Mouse (Mus musculus): ENCODE data around the gene Uqcc3. TPM values are rescaled to one million over a fixed set of nuclear protein-coding genes. Genes with fewer than 3 reads are reported as not detected.

Gene Uqcc3
- polyA plus RNA-seq (2015; fragmentation: Nextera tagmentation; extraction: Ambion mirVana) = 120 and 130 TPM in 2 replicates

DNA sequence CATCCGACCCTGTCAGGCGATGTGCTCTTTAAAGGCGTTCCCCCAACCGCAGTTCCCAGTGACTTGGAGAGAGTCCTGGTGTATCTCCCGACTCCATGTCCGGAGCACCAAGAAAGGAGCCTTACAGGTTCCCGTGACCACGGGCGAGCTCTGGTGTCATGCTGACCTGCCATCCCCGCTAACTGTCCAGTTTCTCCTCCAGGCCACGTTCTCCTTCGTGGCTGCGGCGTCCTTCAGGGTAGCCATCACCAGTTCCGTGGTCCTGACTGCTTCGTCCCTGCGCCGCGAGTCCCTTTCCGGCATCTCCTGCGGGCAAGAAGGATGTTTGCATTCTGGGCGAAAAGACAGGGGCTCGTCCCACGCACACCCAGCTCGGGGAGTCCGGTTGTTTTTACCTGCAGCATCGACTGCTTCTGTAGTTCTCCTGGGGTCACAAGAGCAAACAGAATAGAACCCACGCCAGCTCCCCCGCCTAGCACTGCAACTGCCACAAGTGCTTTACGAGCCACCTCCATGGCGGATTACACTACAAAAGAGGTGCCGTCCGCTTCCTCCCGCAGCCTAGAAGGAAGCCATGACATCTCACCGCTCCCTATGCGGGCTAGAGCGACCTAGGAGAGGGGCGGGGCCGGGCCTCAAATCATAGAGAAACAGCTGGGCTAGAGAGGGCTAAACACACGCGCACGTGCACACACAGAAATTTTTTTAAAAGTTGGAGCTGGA, at the start of gene Uqcc3:
Uqcc3 (minus strand) TSS at position 613 of the 723 bp plus-strand sequence.

DNA sequence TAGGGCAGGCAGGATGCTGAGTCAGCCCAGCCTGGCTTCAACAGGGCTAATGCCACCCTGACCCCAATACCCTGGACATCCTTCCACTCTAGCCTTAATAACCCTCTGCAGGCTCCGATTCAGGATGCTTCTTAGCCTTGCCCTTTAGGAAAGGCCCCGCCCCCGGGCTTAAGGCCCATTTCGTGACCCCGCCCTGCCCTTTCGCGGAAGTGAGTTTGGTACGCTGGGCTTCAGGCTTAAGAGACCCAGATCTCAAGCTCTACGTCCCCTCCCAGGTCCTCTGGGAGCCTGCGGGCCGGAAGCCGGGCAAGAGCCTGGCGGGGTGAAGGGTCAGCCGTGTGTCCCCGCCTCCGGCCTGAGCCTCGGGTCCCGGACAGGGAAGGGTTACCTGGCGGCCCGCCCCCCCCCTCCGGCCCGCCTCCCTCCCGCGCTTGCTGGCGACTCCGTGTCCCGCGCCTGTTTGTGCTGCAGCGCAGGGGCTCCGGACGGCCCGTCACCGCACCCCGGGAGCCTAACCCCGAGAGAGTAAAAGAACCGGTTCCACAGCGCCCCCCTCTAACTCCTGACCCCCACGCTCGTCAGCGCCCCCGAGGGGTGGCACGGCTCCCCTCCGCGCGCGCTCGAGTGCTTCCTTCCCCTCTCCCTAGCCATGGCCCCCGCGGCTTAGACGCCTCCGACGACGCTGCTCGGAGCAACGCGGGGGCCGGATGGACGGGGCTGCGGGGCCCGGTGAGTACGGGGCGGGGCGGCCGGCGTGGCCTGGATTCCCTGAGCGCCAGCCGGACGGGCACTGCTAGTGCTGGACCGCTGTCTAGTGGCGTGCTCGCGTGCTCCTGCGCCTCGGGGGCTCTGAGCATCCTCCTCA, 48.7 kb upstream of the Uqcc3 start, which contains the start of the genes Rom1 and Eml3:
Rom1 (minus strand) TSS at position 133 of the 865 bp plus-strand sequence.
Eml3 (plus strand) TSS at position 329 of the 865 bp plus-strand sequence.

GRCm38 (mm10) chr19:8920073-8920736, 39.5 kb upstream of the Uqcc3 start, which contains the start of gene B3gat3:
Gene B3gat3 (plus strand): TSS chr19:8920374.

GRCm38 (mm10) chr19:8897865-8898495, 17.3 kb upstream of the Uqcc3 start, which contains the start of gene Ganab:
Gene Ganab (plus strand): TSS chr19:8898071.

DNA sequence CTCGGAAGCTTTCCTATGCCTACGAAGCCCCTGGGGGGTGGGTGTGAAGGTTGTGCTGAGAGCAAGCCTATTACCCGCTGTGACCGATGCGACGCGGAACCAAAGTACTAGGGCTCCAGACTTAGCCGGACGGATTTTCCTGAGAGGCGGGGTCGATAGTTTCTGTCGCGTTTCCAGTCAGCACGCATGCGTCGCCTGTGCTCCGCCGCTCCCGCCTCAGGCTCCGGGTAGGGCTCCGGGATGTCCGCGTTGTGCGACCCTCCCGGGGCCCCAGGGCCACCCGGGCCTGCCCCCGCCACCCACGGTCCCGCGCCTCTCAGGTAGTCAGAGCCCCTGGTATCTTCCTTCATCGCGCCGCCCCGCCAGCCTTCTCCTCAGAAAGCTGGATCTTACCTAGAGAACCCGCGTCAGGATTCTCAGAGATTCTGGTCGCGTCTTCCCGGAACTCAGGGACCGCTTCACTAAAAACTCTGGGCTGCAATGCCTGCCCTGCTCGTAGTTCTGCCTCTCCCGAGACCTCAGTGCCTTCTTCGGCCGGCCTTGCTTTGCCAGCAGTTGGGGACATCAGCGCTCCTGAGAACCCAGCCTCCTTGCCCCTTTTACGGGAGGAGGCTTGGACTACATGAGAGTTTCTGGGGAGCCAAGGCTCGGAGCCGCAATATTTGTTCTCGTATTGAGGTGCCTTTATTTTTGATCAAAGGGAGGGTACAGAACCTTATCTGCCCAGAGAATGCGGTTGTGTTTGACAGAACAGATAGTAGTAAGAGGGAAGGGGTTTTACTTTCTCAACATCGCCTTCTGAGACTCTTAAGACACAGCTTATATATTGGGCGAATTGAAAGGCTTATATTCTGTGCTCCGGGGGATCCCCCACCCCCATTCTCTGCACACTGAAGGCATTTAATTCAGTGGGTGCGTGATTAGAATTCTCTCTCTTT, 12.4 kb upstream of the Uqcc3 start, which contains the start of gene Ints5:
Ints5 (plus strand) TSS at position 177 of the 938 bp plus-strand sequence.

DNA sequence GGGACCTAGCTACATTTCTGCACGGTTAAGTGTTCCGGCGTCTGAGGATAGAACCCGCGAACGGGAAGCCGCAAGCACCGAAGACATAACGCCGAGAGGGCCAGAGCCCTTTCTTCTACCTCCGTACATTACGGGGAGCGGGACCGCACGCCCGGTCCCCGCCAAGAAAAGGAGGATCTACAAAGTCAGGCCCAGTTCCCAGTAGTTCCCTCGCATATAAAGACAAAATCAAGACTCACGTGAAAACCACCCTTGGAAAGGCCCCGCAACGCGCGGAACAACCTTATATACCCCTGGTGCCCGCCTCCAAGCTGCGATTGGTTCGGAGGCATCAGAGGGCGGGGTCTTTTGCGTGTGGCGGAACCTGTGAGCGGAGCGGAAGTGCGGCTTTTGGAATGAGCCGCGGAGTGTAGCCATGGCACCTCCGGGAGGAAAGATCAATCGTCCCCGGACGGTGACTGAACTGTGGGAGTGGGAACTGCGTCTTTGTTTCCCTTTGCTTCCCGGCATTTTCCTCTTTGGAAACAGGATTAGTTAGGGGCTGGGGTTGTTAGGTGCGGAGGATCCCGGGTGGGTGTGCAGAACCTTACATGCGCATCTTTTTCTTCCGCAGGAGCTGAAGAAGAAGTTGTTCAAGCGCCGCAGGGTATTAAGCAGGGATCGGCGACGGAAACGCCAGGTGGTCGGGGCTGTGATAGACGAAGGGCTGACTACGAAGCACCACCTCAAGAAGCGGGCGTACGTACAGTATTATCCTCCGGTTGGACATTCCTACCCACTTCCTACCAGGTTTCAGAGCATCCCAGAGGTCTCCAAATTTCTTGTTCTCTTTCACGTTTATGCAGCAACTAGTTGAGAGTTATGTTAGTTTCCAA, 8.0 kb upstream of the Uqcc3 start, which contains the start of the genes 1810009A15Rik and Gm49416:
1810009A15Rik (plus strand) TSS at position 343 of the 875 bp plus-strand sequence.
Gm49416 (plus strand) TSS at position 416 of the 875 bp plus-strand sequence.

GRCm38 (mm10) chr19:8883616-8884015, 2.9 kb upstream of the Uqcc3 start, which contains the start of the genes Lbhd1 and Gm49403:
Gene Lbhd1 (plus strand): TSS chr19:8883732.
Gene Gm49403 (plus strand): TSS chr19:8883930.

DNA sequence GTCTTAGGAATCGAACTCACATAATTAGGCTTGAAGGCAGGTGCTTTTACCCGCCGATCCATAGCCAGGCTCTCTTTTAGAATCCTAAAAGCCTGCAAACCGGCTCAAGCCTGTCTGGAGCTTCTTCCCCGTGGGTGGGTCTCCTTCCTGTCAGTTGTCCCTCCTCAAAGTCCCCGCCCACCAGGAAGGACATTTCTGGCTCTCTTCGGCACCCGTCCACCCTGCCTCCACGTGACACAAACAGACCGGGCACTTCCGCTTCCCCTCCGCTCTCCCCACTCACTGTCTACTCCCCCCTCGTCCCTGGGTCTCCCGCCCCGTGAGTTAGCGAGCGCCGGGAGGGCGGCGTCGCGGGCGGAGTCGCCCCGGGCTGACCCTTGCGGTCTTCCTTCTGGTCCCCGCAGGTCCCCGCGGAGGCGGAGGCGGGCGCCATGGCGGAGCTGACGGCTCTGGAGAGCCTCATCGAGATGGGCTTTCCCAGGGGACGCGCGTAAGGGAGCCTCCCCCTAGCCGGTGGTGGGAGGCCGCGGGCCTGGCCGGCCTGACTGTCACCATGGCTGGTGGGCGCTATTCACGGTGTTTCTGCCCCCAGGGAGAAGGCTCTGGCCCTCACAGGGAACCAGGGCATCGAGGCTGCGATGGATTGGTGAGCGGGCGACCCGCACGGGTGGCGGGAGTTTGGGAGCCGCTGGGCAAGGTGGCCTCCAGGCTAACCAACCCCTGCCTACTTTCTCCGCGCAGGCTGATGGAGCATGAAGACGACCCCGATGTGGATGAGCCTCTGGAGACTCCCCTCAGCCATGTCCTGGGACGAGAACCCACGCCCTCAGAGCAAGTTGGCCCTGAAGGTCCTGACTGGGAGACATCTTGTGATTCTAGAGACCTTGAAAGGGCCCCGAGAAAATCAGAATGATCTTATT, 9.2 kb downstream of the Uqcc3 start, which contains the start of gene Ubxn1:
Ubxn1 (plus strand) TSS at position 230 of the 920 bp plus-strand sequence.

GRCm38 (mm10) chr19:8850402-8850901, 30.3 kb downstream of the Uqcc3 start, which contains the start of gene Lrrn4cl:
Gene Lrrn4cl (plus strand): TSS chr19:8850768.

DNA sequence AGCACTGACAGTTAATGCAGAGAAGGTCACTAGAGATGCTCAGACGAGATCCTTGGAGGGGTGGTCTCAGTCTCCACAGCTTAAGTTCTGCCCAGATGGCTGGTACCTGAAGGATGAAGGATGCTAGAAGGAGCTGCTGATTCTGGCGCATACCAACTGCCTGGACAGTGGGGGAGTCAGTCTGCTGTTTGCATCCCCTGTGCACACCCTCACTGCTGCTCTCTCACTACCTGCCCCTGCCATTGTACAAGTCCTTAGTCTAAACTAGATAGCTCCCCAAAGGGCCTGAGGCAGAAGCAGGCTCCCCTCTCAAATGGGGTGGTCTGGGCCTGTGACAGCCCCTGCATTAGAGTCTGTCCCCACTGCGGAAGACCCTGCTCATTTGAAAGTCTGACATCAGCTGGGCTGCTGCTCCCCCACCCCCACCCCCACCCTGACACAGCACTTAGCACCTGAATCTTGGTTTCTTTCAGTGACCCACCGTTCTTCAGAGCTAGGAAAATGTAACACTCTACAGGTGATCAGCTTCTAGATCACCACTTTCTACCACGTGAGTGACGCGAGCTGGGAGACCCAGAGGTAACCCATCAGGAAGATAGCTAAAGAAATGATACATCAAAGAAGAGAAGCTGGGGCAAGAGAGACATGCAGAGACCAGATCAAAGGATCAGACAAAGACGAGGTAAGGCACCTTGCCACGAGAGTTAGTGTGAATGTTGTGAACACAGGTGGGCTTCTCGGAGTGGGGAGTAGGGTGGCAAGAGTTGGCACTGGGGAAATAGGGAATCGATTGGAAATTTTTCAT, 41.4 kb downstream of the Uqcc3 start, which contains the start of gene Gng3:
Gng3 (minus strand) TSS at position 92 of the 805 bp plus-strand sequence.

GRCm38 (mm10) chr19:8837251-8837791, 43.4 kb downstream of the Uqcc3 start, which contains the start of gene Bscl2:
Gene Bscl2 (plus strand): TSS chr19:8837467.

Small RNA genes lying within 50 kb of the gene (microRNA-seq; reads per million reads assigned to microRNA genes)
- not detected for gene Mir5136 (ENCODE audit: borderline replicate concordance, insufficient number of aligned reads)

Other genes starting within 250 kb of the Uqcc3 start
- 0.91 and 2.2 TPM in 2 replicates for gene Chrm1, start 217.1 kb downstream of the Uqcc3 start, polyA plus RNA-seq (2015; fragmentation: Nextera tagmentation; extraction: Ambion mirVana)
- 83.1 and 141 TPM in 2 replicates for gene Slc3a2, start 157.6 kb downstream of the Uqcc3 start, polyA plus RNA-seq (2015; fragmentation: Nextera tagmentation; extraction: Ambion mirVana)
- gene Wdr74, start 145.1 kb downstream of the Uqcc3 start, polyA plus RNA-seq (2015; fragmentation: Nextera tagmentation; extraction: Ambion mirVana) = 55.6 and 64.3 TPM in 2 replicates
- not detected in 2 replicates for gene 1700092M07Rik, start 140.2 kb downstream of the Uqcc3 start, polyA plus RNA-seq (2015; fragmentation: Nextera tagmentation; extraction: Ambion mirVana)
- gene Stx5a, start 139.5 kb downstream of the Uqcc3 start, polyA plus RNA-seq (2015; fragmentation: Nextera tagmentation; extraction: Ambion mirVana) = 85.3 and 122 TPM in 2 replicates
- gene Nxf1, start 123.8 kb downstream of the Uqcc3 start, polyA plus RNA-seq (2015; fragmentation: Nextera tagmentation; extraction: Ambion mirVana) = 57.3 and 70.5 TPM in 2 replicates
- gene Tmem223, start 109.9 kb downstream of the Uqcc3 start, polyA plus RNA-seq (2015; fragmentation: Nextera tagmentation; extraction: Ambion mirVana) = 187 and 192 TPM in 2 replicates
- 117 and 159 TPM in 2 replicates for gene Tmem179b, start 106.5 kb downstream of the Uqcc3 start, polyA plus RNA-seq (2015; fragmentation: Nextera tagmentation; extraction: Ambion mirVana)
- gene Taf6l, start 94.5 kb downstream of the Uqcc3 start, polyA plus RNA-seq (2015; fragmentation: Nextera tagmentation; extraction: Ambion mirVana) = 14.0 and 14.5 TPM in 2 replicates
- gene Polr2g, start 82.3 kb downstream of the Uqcc3 start, polyA plus RNA-seq (2015; fragmentation: Nextera tagmentation; extraction: Ambion mirVana) = 250 and 252 TPM in 2 replicates
- 3.5 and 3.7 TPM in 2 replicates for gene Zbtb3, start 78.4 kb downstream of the Uqcc3 start, polyA plus RNA-seq (2015; fragmentation: Nextera tagmentation; extraction: Ambion mirVana)
- 19.5 and 25.9 TPM in 2 replicates for gene Ttc9c, start 61.6 kb downstream of the Uqcc3 start, polyA plus RNA-seq (2015; fragmentation: Nextera tagmentation; extraction: Ambion mirVana)
- gene Hnrnpul2, start 60.9 kb downstream of the Uqcc3 start, polyA plus RNA-seq (2015; fragmentation: Nextera tagmentation; extraction: Ambion mirVana) = 2.6 and 4.1 TPM in 2 replicates
- gene AC129217.1, start 51.1 kb downstream of the Uqcc3 start, polyA plus RNA-seq (2015; fragmentation: Nextera tagmentation; extraction: Ambion mirVana) = not detected in 2 replicates
- 50.5 and 77.3 TPM in 2 replicates for gene Bscl2, start 43.5 kb downstream of the Uqcc3 start, polyA plus RNA-seq (2015; fragmentation: Nextera tagmentation; extraction: Ambion mirVana)
- 32.7 and 80.6 TPM in 2 replicates for gene Gng3, start 41.7 kb downstream of the Uqcc3 start, polyA plus RNA-seq (2015; fragmentation: Nextera tagmentation; extraction: Ambion mirVana)
- 15.3 and 22.8 TPM in 2 replicates for gene Lrrn4cl, start 30.2 kb downstream of the Uqcc3 start, polyA plus RNA-seq (2015; fragmentation: Nextera tagmentation; extraction: Ambion mirVana)
- gene Ubxn1, start 9.4 kb downstream of the Uqcc3 start, polyA plus RNA-seq (2015; fragmentation: Nextera tagmentation; extraction: Ambion mirVana) = 177 and 268 TPM in 2 replicates
- 69.8 and 70.7 TPM in 2 replicates for gene Lbhd1, start 2.8 kb upstream of the Uqcc3 start, polyA plus RNA-seq (2015; fragmentation: Nextera tagmentation; extraction: Ambion mirVana)
- not detected in 2 replicates for gene Gm49403, start 3.0 kb upstream of the Uqcc3 start, polyA plus RNA-seq (2015; fragmentation: Nextera tagmentation; extraction: Ambion mirVana)
- 76.8 and 83.8 TPM in 2 replicates for gene 1810009A15Rik, start 7.9 kb upstream of the Uqcc3 start, polyA plus RNA-seq (2015; fragmentation: Nextera tagmentation; extraction: Ambion mirVana)
- not detected in 2 replicates for gene Gm49416, start 8.0 kb upstream of the Uqcc3 start, polyA plus RNA-seq (2015; fragmentation: Nextera tagmentation; extraction: Ambion mirVana)
- gene Ints5, start 12.1 kb upstream of the Uqcc3 start, polyA plus RNA-seq (2015; fragmentation: Nextera tagmentation; extraction: Ambion mirVana) = 15.9 and 19.0 TPM in 2 replicates
- gene Ganab, start 17.1 kb upstream of the Uqcc3 start, polyA plus RNA-seq (2015; fragmentation: Nextera tagmentation; extraction: Ambion mirVana) = 35.9 and 58.5 TPM in 2 replicates
- 35.8 and 37.6 TPM in 2 replicates for gene B3gat3, start 39.5 kb upstream of the Uqcc3 start, polyA plus RNA-seq (2015; fragmentation: Nextera tagmentation; extraction: Ambion mirVana)
- gene Rom1, start 48.4 kb upstream of the Uqcc3 start, polyA plus RNA-seq (2015; fragmentation: Nextera tagmentation; extraction: Ambion mirVana) = 10.2 and 10.6 TPM in 2 replicates
- 22.1 and 29.4 TPM in 2 replicates for gene Eml3, start 48.6 kb upstream of the Uqcc3 start, polyA plus RNA-seq (2015; fragmentation: Nextera tagmentation; extraction: Ambion mirVana)
- gene Mta2, start 61.0 kb upstream of the Uqcc3 start, polyA plus RNA-seq (2015; fragmentation: Nextera tagmentation; extraction: Ambion mirVana) = 62.8 and 87.3 TPM in 2 replicates
- 11.2 and 17.6 TPM in 2 replicates for gene Tut1, start 72.9 kb upstream of the Uqcc3 start, polyA plus RNA-seq (2015; fragmentation: Nextera tagmentation; extraction: Ambion mirVana)
- gene Eef1g, start 86.1 kb upstream of the Uqcc3 start, polyA plus RNA-seq (2015; fragmentation: Nextera tagmentation; extraction: Ambion mirVana) = 168 and 205 TPM in 2 replicates
- 33.6 and 44.4 TPM in 2 replicates for gene Ahnak, start 108.4 kb upstream of the Uqcc3 start, polyA plus RNA-seq (2015; fragmentation: Nextera tagmentation; extraction: Ambion mirVana)
- gene Scgb1a1, start 207.0 kb upstream of the Uqcc3 start, polyA plus RNA-seq (2015; fragmentation: Nextera tagmentation; extraction: Ambion mirVana) = 17.1 and 23.9 TPM in 2 replicates

Data from adrenal gland, postnatal 0 days (tissue).